Mouse (Mus musculus): ENCODE results near the gene Atf3.

DNA sequence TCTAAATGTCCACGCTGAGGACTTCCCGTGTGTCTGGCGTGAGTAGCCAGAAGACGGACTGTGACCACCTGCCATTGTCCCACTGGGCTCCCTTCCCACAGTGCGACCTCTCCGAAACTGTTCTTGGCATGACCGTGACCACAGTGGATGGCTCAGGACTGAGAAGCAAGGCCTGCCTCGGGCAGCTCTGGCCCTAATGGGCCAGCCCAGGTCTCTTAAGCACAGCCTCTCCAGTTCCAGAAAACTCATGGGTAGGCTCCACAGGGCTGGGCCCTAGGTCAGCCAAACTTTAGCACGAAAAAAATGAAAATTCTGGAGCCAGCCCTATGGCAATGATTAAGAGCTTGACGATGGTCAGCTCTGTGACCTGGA is 6.1 kb upstream of the Atf3 start:
- TF ChIP-seq CTCF (IDR thresholded peaks at IDR 0.05; ENCODE audit: low read depth, low read length) (no peak), POLR2A (IDR thresholded peaks at IDR 0.05; ENCODE audit: borderline replicate concordance, low read depth, low read length) (no peak)
